Mouse (Mus musculus): Measurements from ENCODE around the gene Mov10l1.

The Mov10l1 gene

DNA sequence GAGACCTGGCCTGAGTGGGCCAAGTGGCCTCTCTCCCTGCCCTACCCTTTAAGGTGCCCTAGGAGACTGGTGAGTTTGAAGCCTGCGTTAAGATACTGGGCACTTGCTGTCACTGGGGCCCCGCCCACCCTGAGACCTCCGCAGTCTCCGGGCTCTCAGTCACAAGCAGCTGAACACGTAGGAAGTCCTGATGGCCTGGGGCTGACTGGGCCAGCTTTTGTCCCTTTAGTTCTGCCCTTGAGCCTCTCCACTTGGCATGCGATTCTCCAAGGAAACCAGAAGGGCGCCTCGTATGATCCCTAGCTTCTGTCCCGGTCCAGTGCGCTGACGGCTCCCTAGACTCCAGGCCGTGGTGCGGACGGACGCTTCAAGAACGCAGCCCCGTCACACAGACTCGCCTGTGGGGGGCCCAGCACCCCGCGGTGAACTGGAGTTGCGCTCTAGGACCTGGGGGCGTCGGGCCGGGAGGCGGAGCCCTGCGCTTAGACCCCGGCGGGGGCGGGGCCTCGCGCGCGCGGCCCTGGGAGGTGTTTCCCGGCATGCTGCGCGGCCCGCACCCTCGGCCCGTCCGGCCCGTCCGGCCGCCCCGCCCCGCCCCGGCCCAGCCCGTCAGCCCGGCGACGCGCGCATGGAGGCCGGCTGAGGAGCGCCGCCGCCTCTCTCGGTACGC is 92.9 kb downstream of the Mov10l1 start:
- DNase-seq, result peak; percentile 89

- DNase-seq, result peak; percentile 58
Observed at GRCm38 (mm10) chr15:89076156-89076731, 93.5 kb downstream of the Mov10l1 start.

- peak; percentile 90 for DNase-seq
Observed at GRCm38 (mm10) chr15:89078208-89078836, 95.6 kb downstream of the Mov10l1 start.

GRCm38 (mm10) chr15:89083906-89084305 is 101.2 kb downstream of the Mov10l1 start:
- DNase-seq, result no peak

DNA sequence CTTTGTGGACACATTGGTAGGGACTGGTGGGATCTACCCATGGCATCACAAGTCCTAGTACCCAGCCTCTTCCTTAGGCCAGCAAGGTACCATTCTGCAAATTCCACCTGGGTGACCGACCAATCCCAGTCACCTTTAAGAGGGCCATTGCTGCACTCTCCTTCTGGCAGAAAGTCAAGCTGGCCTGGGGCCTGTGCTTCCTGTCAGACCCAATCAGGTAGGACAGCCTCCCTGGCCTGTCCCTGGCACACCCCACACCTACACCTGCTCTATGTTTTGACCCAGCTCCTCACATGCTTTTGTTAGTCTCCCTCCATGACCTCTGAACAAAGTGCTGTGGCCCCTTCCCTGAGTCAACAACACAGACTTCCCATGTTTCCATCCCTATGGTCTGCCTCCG is 102.1 kb downstream of the Mov10l1 start:
- no peak for DNase-seq

- peak; percentile 94 for DNase-seq
Observed at GRCm38 (mm10) chr15:89088607-89089247, 106.0 kb downstream of the Mov10l1 start, which contains the start of gene Selenoo. TSS of gene Selenoo (plus strand) at chr15:89089084.

- peak; percentile 63 for DNase-seq
Observed at GRCm38 (mm10) chr15:89089248-89090051, 106.7 kb downstream of the Mov10l1 start.

- no peak for DNase-seq
Observed at GRCm38 (mm10) chr15:89090662-89091061, 108.0 kb downstream of the Mov10l1 start.

DNA sequence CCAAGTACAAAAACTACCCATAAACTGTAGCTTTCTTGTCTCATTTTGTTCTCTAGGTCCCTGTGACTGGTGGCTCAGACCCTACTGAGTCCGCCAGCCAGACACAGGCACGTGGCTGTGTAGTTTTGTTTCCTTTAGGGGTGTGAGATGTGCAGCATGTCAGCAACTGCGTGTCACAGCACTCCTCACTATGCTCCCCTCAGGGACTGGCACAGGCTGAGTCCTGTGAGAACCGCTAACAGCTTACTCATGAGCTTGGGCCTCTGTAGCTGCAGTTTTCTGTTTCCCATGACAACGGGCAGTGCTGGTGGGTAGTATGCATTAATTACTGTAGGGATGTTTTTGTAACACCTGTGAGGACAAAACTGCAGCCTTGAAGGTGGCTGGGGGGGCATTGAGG is 109.5 kb downstream of the Mov10l1 start:
- no peak for DNase-seq

GRCm38 (mm10) chr15:89097450-89097849 is 114.7 kb downstream of the Mov10l1 start:
- no peak for DNase-seq

- no peak for DNase-seq
Observed at GRCm38 (mm10) chr15:89098616-89099015, 115.9 kb downstream of the Mov10l1 start.

DNA sequence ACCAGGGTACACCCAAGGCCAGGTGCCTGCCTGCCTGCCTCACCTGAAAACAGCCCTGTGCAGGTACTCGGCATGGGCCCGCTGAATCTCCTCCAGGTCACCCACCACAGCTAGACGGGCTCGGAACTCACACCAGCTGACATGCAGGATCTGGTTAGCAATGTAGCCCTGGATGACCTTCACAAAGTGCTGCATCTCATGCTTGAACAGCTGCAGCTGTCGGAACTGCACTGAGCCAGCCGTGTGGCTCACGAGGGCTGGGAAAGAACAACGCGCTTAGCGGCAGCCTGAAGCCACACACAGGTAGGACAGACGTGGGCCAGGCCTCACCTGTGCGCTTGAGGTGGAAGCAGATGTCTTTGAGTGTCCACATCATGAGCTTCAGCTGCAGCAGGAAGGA is 118.1 kb downstream of the Mov10l1 start:
- no peak for DNase-seq

DNA sequence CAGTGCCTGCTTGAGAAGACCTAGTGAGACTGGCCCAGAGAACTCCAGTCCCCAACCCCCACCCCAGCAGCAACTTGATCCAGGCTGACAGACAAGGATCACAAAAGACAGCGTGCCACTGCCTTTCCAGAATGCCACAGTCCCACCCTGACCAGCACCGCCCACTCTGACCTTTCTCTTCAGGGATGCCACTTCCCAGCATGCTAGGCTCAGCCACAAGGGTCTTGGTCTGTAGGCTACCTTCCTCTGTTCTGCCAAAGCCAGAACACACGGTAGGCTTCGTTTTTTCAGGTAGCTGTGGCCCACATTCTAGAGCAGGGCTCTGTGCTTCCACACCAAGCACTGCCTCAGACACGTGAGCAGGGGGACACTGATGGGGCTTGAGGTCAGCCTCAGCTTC is 119.9 kb downstream of the Mov10l1 start:
- no peak for DNase-seq

DNA sequence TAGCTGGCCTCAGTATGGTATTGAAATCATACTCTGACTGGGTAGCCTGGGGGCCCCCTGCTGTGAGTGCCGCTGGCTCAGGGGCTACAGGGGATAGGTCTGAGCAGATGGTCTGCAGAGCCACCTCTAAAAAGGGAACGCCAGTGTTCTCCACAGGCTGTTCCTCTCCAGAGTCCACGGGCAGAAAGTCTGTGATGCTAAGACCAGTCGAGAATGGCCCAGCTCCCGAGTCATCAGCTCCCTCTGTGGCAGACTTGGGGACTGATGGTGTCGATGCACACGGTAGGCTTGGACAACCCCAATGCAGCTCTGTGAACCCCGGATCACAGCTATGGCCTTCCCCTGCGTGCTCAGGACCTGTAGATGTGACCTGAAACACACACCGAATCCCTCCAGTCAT is 121.2 kb downstream of the Mov10l1 start:
- DNase-seq, result no peak

DNA sequence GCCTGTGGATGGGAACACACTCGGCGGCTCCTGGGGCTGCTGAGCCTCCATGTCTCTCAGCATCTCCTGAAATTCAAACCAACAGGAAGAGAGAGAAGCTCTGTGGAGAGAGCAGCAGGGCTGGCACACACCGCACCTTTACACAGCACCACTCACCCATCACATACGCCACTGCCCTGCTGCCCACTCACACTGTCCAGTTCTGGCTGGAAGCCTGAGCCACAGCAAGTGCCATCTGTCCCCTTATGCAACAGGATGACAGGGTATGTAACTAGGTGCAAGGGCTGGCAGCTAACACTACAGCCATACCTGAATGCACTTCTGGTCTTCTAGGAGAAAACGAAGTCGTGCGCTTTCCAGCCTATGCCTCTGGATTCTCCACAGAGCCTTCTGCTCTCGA is 121.7 kb downstream of the Mov10l1 start:
- DNase-seq, result no peak
